Mouse (Mus musculus): Measurements from ENCODE around the gene Pias4. TPM values are rescaled to one million over a fixed set of nuclear protein-coding genes. Genes with fewer than 3 reads are reported as not detected.

Pias4 gene
- polyA plus RNA-seq, 1 experiment from 2014 or later: 40.9 TPM

DNA sequence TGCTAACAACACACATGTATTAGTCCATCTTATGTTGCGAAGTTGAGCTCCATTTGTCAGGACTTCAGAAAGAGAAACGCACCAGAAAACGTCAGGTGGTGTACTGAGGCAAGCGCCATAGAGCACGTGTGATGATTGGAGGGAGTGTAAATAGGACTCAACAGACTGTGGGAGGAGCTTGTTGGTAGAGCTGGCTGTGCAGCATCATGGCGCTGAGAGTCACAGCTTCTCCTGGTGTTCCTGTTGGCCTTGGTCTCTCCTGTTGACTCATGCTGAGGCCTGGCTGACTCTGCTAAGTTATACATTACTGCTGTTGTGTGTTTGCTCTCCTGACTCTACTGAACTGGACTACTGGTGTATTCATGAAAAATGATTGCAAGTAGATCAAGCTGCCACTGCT is 54.8 kb downstream of the Pias4 start:
- H3K4me2 ChIP-seq (replicated peaks; ENCODE audit: low read depth, low read length): no peak overlapping the region
- H3K9me3 ChIP-seq (ENCODE audit: control insufficient read depth, low read depth, low read length): no peaks in the 10 kb centered on the region
- H3K4me1 ChIP-seq (ENCODE audit: control insufficient read depth, insufficient read depth, low read length): no peaks in the 10 kb centered on the region
- H3K27me3 ChIP-seq (ENCODE audit: control insufficient read depth, insufficient read depth, low read length): no peaks in the 10 kb centered on the region
- H3K4me3 ChIP-seq (ENCODE audit: low read depth, low read length): no peak overlapping the region
- no peak overlapping the region for H3K9ac ChIP-seq (replicated peaks; ENCODE audit: low read depth, low read length)
- H3K27ac ChIP-seq (ENCODE audit: low read length): no peak overlapping the region
- 92% methylated on average over 6 of the region's 6 CpGs for WGBS
- H3K36me3 ChIP-seq (ENCODE audit: control insufficient read depth, insufficient read depth, low read length): peaks cover 76% of the 10 kb centered on the region
- no peak for ATAC-seq (ENCODE audit: insufficient number of reproducible peaks, insufficient read depth, low FRiP score, low read depth)

DNA sequence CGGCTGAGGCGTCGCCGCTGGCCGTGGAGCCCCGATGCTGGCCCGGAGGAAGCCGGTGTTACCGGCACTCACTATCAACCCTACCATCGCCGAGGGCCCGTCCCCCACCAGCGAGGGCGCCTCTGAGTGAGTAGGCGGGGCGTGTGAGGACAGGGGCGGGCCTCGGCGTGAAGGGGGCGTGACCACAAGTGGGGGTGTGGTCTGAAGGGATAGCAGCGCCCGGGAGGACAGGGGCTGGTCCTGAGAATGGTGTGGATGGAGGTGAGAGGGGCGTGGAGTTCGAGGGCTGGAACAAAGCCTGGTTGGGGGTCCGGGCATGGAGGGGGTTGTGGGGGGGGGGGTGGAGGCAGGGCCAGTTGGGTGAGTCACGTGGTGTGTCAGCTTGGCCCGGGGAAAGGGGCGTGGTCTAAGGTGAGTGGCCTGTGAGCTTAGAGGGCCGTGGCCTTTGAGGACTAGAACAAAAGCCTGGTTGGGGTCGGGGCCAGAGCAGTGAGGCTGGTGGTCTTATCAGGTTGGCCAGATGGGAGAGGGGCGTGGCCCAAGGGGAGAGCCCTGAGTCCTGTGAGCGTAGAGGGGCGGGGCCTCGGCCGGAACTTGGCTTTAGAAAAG is 61.5 kb downstream of the Pias4 start:
- under 1% methylated on average over 35 of the region's 35 CpGs for WGBS
- H3K36me3 ChIP-seq (ENCODE audit: control insufficient read depth, insufficient read depth, low read length): peaks cover 23% of the 10 kb centered on the region

GRCm38 (mm10) chr10:81105565-81106112 is 62.1 kb downstream of the Pias4 start, which contains the start of gene Map2k2:
TSS of gene Map2k2 (plus strand) at chr10:81105915.
- peak; percentile 95 for ATAC-seq (ENCODE audit: insufficient number of reproducible peaks, insufficient read depth, low FRiP score, low read depth)
- peak within 1 kb of the TSS; percentile 49 for H3K4me2 ChIP-seq (replicated peaks; ENCODE audit: low read depth, low read length)
- peak within 1 kb of the TSS; percentile 84 for H3K4me3 ChIP-seq (ENCODE audit: low read depth, low read length)
- H3K27me3 ChIP-seq (ENCODE audit: control insufficient read depth, insufficient read depth, low read length): no peaks in the 10 kb centered on the region
- peak within 1 kb of the TSS; percentile 99 for H3K27ac ChIP-seq (ENCODE audit: low read length)
- peaks cover 17% of the 10 kb centered on the region for H3K36me3 ChIP-seq (ENCODE audit: control insufficient read depth, insufficient read depth, low read length)
- no peaks in the 10 kb centered on the region for H3K9me3 ChIP-seq (ENCODE audit: control insufficient read depth, low read depth, low read length)
- WGBS: under 1% methylated on average over 54 of the region's 56 CpGs
- H3K9ac ChIP-seq (replicated peaks; ENCODE audit: low read depth, low read length): peak within 1 kb of the TSS; percentile 85
- peaks cover 10% of the 10 kb centered on the region for H3K4me1 ChIP-seq (ENCODE audit: control insufficient read depth, insufficient read depth, low read length)

More for the DNA sequence above, 61.5 kb downstream of the Pias4 start:
- no peaks in the 10 kb centered on the region for H3K9me3 ChIP-seq (ENCODE audit: control insufficient read depth, low read depth, low read length)
- H3K27me3 ChIP-seq (ENCODE audit: control insufficient read depth, insufficient read depth, low read length): no peaks in the 10 kb centered on the region
- H3K4me3 ChIP-seq (ENCODE audit: low read depth, low read length): peak overlapping the region; percentile 84
- peak overlapping the region; percentile 42 for H3K4me2 ChIP-seq (replicated peaks; ENCODE audit: low read depth, low read length)
- H3K4me1 ChIP-seq (ENCODE audit: control insufficient read depth, insufficient read depth, low read length): peaks cover 10% of the 10 kb centered on the region
- peak overlapping the region; percentile 99 for H3K27ac ChIP-seq (ENCODE audit: low read length)
- peak overlapping the region; percentile 85 for H3K9ac ChIP-seq (replicated peaks; ENCODE audit: low read depth, low read length)
- peak; percentile 87 for ATAC-seq (ENCODE audit: insufficient number of reproducible peaks, insufficient read depth, low FRiP score, low read depth)

Small RNAs within 50 kb of the gene (microRNA-seq; reads per million reads assigned to microRNA genes)
- gene Mir5615-1 (not detected), gene Mir5615-2 (not detected)

Other genes starting within 250 kb of the Pias4 start
- 12.1 and 14.6 TPM in 2 replicates for gene Lmnb2, start 249.7 kb downstream of the Pias4 start, polyA plus RNA-seq (2014; fragmentation: Nextera tagmentation; extraction: Ambion mirVana)
- 16.1 and 20.7 TPM in 2 replicates for gene Gadd45b, start 237.8 kb downstream of the Pias4 start, polyA plus RNA-seq (2014; fragmentation: Nextera tagmentation; extraction: Ambion mirVana)
- 4.7 and 5.9 TPM in 2 replicates for gene Gng7, start 153.0 kb downstream of the Pias4 start, polyA plus RNA-seq (2014; fragmentation: Nextera tagmentation; extraction: Ambion mirVana)
- gene Diras1, start 142.3 kb downstream of the Pias4 start, polyA plus RNA-seq (2014; fragmentation: Nextera tagmentation; extraction: Ambion mirVana): 0.20 and 0.41 TPM in 2 replicates
- 10.3 and 11.9 TPM in 2 replicates for gene Slc39a3, start 130.5 kb downstream of the Pias4 start, polyA plus RNA-seq (2014; fragmentation: Nextera tagmentation; extraction: Ambion mirVana)
- 162 and 164 TPM in 2 replicates for gene Sgta, start 107.7 kb downstream of the Pias4 start, polyA plus RNA-seq (2014; fragmentation: Nextera tagmentation; extraction: Ambion mirVana)
- gene Thop1, start 97.9 kb downstream of the Pias4 start, polyA plus RNA-seq (2014; fragmentation: Nextera tagmentation; extraction: Ambion mirVana): 38.2 and 39.9 TPM in 2 replicates
- gene Creb3l3, start 69.0 kb downstream of the Pias4 start, polyA plus RNA-seq (2014; fragmentation: Nextera tagmentation; extraction: Ambion mirVana): 0.22 and 0.56 TPM in 2 replicates
- gene Map2k2, start 62.0 kb downstream of the Pias4 start, polyA plus RNA-seq (2014; fragmentation: Nextera tagmentation; extraction: Ambion mirVana): 164 and 167 TPM in 2 replicates
- 25.5 and 27.4 TPM in 2 replicates for gene Zbtb7a, start 32.7 kb downstream of the Pias4 start, polyA plus RNA-seq (2014; fragmentation: Nextera tagmentation; extraction: Ambion mirVana)
- 416 and 434 TPM in 2 replicates for gene Eef2, start 8.7 kb upstream of the Pias4 start, polyA plus RNA-seq (2014; fragmentation: Nextera tagmentation; extraction: Ambion mirVana)
- gene Dapk3, start 15.1 kb upstream of the Pias4 start, polyA plus RNA-seq (2014; fragmentation: Nextera tagmentation; extraction: Ambion mirVana): 48.9 and 58.7 TPM in 2 replicates
- gene 4930442H23Rik, start 15.9 kb upstream of the Pias4 start, polyA plus RNA-seq (2014; fragmentation: Nextera tagmentation; extraction: Ambion mirVana): not detected in 2 replicates
- gene Nmrk2, start 34.1 kb upstream of the Pias4 start, polyA plus RNA-seq (2014; fragmentation: Nextera tagmentation; extraction: Ambion mirVana): 0.14 and 0.35 TPM in 2 replicates
- gene Atcay, start 62.9 kb upstream of the Pias4 start, polyA plus RNA-seq (2014; fragmentation: Nextera tagmentation; extraction: Ambion mirVana): 1.9 and 2.2 TPM in 2 replicates
- gene Zfr2, start 65.2 kb upstream of the Pias4 start, polyA plus RNA-seq (2014; fragmentation: Nextera tagmentation; extraction: Ambion mirVana): 9.2 and 10.8 TPM in 2 replicates
- 3.4 and 3.9 TPM in 2 replicates for gene Matk, start 85.0 kb upstream of the Pias4 start, polyA plus RNA-seq (2014; fragmentation: Nextera tagmentation; extraction: Ambion mirVana)
- gene Mrpl54, start 99.0 kb upstream of the Pias4 start, polyA plus RNA-seq (2014; fragmentation: Nextera tagmentation; extraction: Ambion mirVana): 223 and 246 TPM in 2 replicates
- gene Apba3, start 99.0 kb upstream of the Pias4 start, polyA plus RNA-seq (2014; fragmentation: Nextera tagmentation; extraction: Ambion mirVana): 47.0 and 51.1 TPM in 2 replicates
- 21.6 and 25.2 TPM in 2 replicates for gene Tjp3, start 123.7 kb upstream of the Pias4 start, polyA plus RNA-seq (2014; fragmentation: Nextera tagmentation; extraction: Ambion mirVana)
- gene Pip5k1c, start 125.0 kb upstream of the Pias4 start, polyA plus RNA-seq (2014; fragmentation: Nextera tagmentation; extraction: Ambion mirVana): 50.1 and 51.4 TPM in 2 replicates
- 21.3 and 21.7 TPM in 2 replicates for gene Cactin, start 153.2 kb upstream of the Pias4 start, polyA plus RNA-seq (2014; fragmentation: Nextera tagmentation; extraction: Ambion mirVana)
- 23.1 and 23.4 TPM in 2 replicates for gene Tbxa2r, start 160.8 kb upstream of the Pias4 start, polyA plus RNA-seq (2014; fragmentation: Nextera tagmentation; extraction: Ambion mirVana)
- gene Gipc3, start 175.3 kb upstream of the Pias4 start, polyA plus RNA-seq (2014; fragmentation: Nextera tagmentation; extraction: Ambion mirVana): 0.07 TPM in 1 of 2 replicates, not detected in the other
- gene Hmg20b, start 182.6 kb upstream of the Pias4 start, polyA plus RNA-seq (2014; fragmentation: Nextera tagmentation; extraction: Ambion mirVana): 98.6 TPM in 2 replicates
- gene Mfsd12, start 189.6 kb upstream of the Pias4 start, polyA plus RNA-seq (2014; fragmentation: Nextera tagmentation; extraction: Ambion mirVana): 4.7 and 4.8 TPM in 2 replicates
- 0.43 and 0.59 TPM in 2 replicates for gene 4930404N11Rik, start 197.9 kb upstream of the Pias4 start, polyA plus RNA-seq (2014; fragmentation: Nextera tagmentation; extraction: Ambion mirVana)
- gene Fzr1, start 210.6 kb upstream of the Pias4 start, polyA plus RNA-seq (2014; fragmentation: Nextera tagmentation; extraction: Ambion mirVana): 81.3 and 88.7 TPM in 2 replicates
- gene Dohh, start 216.5 kb upstream of the Pias4 start, polyA plus RNA-seq (2014; fragmentation: Nextera tagmentation; extraction: Ambion mirVana): 44.8 and 48.5 TPM in 2 replicates
- 3.1 and 4.1 TPM in 2 replicates for gene Gm48551, start 216.5 kb upstream of the Pias4 start, polyA plus RNA-seq (2014; fragmentation: Nextera tagmentation; extraction: Ambion mirVana)
- 1.0 and 1.1 TPM in 2 replicates for gene Gm48552, start 221.1 kb upstream of the Pias4 start, polyA plus RNA-seq (2014; fragmentation: Nextera tagmentation; extraction: Ambion mirVana)
- 17.7 and 21.5 TPM in 2 replicates for gene Smim24, start 225.1 kb upstream of the Pias4 start, polyA plus RNA-seq (2014; fragmentation: Nextera tagmentation; extraction: Ambion mirVana)

Measured in stomach, embryonic 14.5 days (tissue).